Mouse (Mus musculus): ENCODE data around the gene Cep104. TPM values are rescaled to one million over a fixed set of nuclear protein-coding genes. Genes with fewer than 3 reads are reported as not detected.
A peak's percentile ranks its signal among the peaks of the same experiment; 100 is the strongest.

Cep104 gene
- total RNA-seq, 2 experiments from 2014 or later, result 28.8 to 29.5 TPM

GRCm38 (mm10) chr4:154051401-154051800, 76.4 kb downstream of the Cep104 start:
- DNase-seq, result no peak

DNA sequence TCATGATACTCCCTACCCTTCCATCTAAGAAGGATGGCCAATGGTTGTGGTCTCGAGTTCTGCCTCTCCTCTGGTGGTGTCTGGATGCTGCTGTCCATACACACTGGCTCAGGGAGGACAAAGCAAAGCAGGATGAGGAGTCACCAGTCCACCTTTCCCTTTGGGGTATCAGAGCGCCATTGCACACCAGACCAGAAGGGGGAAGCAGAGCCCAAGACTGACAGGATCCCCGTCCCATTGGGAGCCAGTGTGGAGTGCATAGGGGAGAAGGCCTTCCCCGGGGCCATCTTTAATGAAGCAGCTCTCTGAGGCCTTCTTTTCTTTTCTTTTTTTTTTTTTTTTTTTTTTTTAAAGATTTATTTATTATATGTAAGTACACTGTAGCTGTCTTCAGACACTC, 78.1 kb downstream of the Cep104 start:
- no peak for DNase-seq

DNA sequence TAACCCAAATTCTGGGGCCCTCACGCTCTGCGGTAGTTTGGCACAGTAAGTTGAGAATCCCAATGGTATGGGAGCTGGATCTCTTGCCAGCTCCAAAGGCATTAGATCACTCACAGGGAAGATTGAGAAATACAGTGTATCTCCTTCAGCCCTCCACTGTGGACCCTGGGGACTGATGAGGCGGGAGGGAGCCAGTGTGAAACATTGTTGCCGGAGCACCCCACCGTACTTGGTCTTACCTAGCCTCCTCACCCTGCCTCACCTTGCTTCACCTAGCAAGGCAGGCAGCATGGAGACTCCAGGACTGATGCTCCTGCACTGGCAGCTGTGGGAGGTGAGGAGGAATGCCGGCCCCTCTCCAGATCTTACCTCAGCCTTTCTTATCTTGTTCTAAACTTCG, 80.5 kb downstream of the Cep104 start:
- DNase-seq, result peak; percentile 23 to 30

- peak in 1 of 2 experiments; percentile 12 for DNase-seq
Observed at GRCm38 (mm10) chr4:154056046-154056445, 81.1 kb downstream of the Cep104 start.

DNA sequence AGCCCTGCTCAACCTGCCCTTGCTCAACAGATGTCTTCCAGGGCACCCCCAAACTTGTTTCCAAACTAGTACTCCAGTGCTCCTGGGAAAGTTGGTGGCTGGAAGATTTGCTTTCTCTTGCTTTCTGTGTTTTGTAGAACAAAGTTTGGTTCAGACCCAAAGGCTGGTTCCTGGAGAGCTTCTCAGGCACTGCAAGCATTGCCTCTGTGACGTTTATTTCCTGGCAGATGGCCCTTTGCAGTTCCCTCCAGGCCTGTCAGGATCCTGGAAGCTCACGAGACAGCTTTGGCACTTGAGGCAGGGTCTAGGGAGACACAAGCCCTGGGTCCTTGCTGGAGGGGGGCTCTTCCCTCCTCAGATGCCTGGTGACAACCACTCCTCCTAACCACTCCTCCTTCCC, 81.7 kb downstream of the Cep104 start:
- DNase-seq, result peak; percentile 37 to 42

GRCm38 (mm10) chr4:154057696-154058095, 82.7 kb downstream of the Cep104 start:
- peak in 1 of 2 experiments; percentile 9 for DNase-seq

Other genes starting within 250 kb of the Cep104 start
- gene A430005L14Rik, start 18.0 kb upstream of the Cep104 start, total RNA-seq (2021), result 10 to 100 TPM; 15.5 to 15.8 TPM
- gene Dffb, start 68 bp upstream of the Cep104 start, total RNA-seq (2021), result 1 to 10 TPM; 1.3 to 2.2 TPM
- gene Lrrc47, start 36.5 kb downstream of the Cep104 start, total RNA-seq (2021), result 10 to 100 TPM; 38.4 to 41.6 TPM
- gene Smim1, start 51.0 kb downstream of the Cep104 start, total RNA-seq (2021), result 1 to 10 TPM; 5.4 to 5.6 TPM
- not detected for gene Ccdc27, start 67.5 kb downstream of the Cep104 start, total RNA-seq (2021)
- under 1 TPM in 1 of 2 experiments, not detected in 1; 0.15 TPM for gene Trp73, start 165.0 kb downstream of the Cep104 start, total RNA-seq (2021)
- 10 to 100 TPM; 12.3 to 12.8 TPM for gene Wrap73, start 167.2 kb downstream of the Cep104 start, total RNA-seq (2021)
- gene Tprgl, start 185.5 kb downstream of the Cep104 start, total RNA-seq (2021), result 100 to 1,000 TPM; 120 to 127 TPM
- 1 to 10 TPM; 3.7 to 4.6 TPM for gene Megf6, start 195.5 kb downstream of the Cep104 start, total RNA-seq (2021)